Mouse (Mus musculus) stomach, adult 2 months (tissue): ENCODE results near the gene Gm3072. TPM values are rescaled to one million over a fixed set of nuclear protein-coding genes. Genes with fewer than 3 reads are reported as not detected.

ENCODE experiments used
- polyA plus RNA-seq: library from polyadenylated mRNA; depleted of rRNA; stranded (reverse); fragments of >200 nt; gene quantifications from 2 replicates; pipeline ENCODE4 v1.2.3, GENCODE M21; 2012; rRNA removed

Gene Gm3072
- not detected in 2 replicates for polyA plus RNA-seq

GRCm38 (mm10) chr14:41624512-41624911, at the start of gene Gm3072:
Gm3072 (minus strand) TSS chr14:41624612.

GRCm38 (mm10) chr14:41646387-41646786, 22.0 kb upstream of the Gm3072 start, which contains the start of gene Gm3676:
Gm3676 (minus strand) TSS chr14:41646487.

GRCm38 (mm10) chr14:41572911-41573310, 51.5 kb downstream of the Gm3072 start, which contains the start of gene 1700049E17Rik2:
1700049E17Rik2 (plus strand) TSS chr14:41573211.

Other genes starting within 250 kb of the Gm3072 start
- not detected in 2 replicates for gene Gm7945, start 238.2 kb downstream of the Gm3072 start, polyA plus RNA-seq
- not detected in 2 replicates for gene Gm6482, start 216.3 kb downstream of the Gm3072 start, polyA plus RNA-seq
- not detected in 2 replicates for gene Gm7954, start 171.1 kb downstream of the Gm3072 start, polyA plus RNA-seq
- gene Gm3486, start 135.1 kb downstream of the Gm3072 start, polyA plus RNA-seq: not detected in 2 replicates
- not detected in 2 replicates for gene Gm7970, start 69.0 kb downstream of the Gm3072 start, polyA plus RNA-seq
- not detected in 2 replicates for gene 1700049E17Rik2, start 51.4 kb downstream of the Gm3072 start, polyA plus RNA-seq
- not detected in 2 replicates for gene Gm3676, start 21.9 kb upstream of the Gm3072 start, polyA plus RNA-seq
- gene Gm8068, start 77.3 kb upstream of the Gm3072 start, polyA plus RNA-seq: not detected in 2 replicates
- not detected in 2 replicates for gene Gm7929, start 126.0 kb upstream of the Gm3072 start, polyA plus RNA-seq
- gene Gm47189, start 147.8 kb upstream of the Gm3072 start, polyA plus RNA-seq: not detected in 2 replicates